Mouse (Mus musculus): ENCODE measurements around the gene Tph1.

Gene Tph1

GRCm38 (mm10) chr7:46602079-46602478 lies 70.3 kb downstream of the Tph1 start:
- in situ Hi-C loops (cut with MboI, MseI): loop anchor here (25.0 kb wide), 1 partner anchor 1815 kb away; no protein-coding TSS in a partner anchor

DNA sequence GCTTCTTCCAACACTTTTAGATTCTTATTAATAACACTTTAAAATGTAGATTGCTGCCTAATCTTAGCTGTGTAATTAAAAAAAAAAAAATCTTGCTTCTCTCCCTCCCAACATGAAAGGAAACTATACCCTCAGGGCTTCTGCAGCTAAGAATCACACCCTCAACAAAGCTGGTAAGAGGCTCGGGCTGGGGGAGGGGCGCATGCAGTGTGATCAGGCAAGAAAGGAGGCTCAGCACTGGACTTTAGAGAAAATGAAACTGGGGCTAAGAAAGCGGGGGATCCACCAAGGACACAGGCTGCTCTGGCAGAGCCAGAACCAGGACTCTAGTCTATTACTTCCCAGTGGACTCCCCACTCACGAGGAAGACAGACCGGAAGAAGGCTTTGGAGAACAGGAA lies 71.2 kb downstream of the Tph1 start:
- in situ Hi-C loops (cut with MboI, MseI): loop anchor here (25.0 kb wide), 1 partner anchor 1814 kb away; no protein-coding TSS in a partner anchor

GRCm38 (mm10) chr7:46597006-46597405 lies 75.3 kb downstream of the Tph1 start:
- in situ Hi-C loops (cut with MboI, MseI): no loop called here

Measured in T-helper 1 cell (primary cell).